Mouse (Mus musculus) forebrain, postnatal 0 days (tissue): Measurements from ENCODE around the gene Gm13078. TPM values are rescaled to one million over a fixed set of nuclear protein-coding genes. Genes with fewer than 3 reads are reported as not detected.

Source experiments
- ATAC-seq: fragments of 200-750 bp; cut with Nextera tagmentation; 2 replicates; pipeline ENCODE4 v1.8.0; 2017; ENCODE audit warnings: mild to moderate bottlenecking, moderate library complexity
- DNase-seq: peaks from one replicate; pipeline ENCODE4 v3.0.0-alpha.2; 2015
- H3K27ac ChIP-seq: fragments of 300-500 bp; sonication (generic); 2 replicates; pipeline ENCODE4 v1.5.1; 2014; ENCODE audit warnings: low read depth, mild to moderate bottlenecking, antibody characterized with exemption, low read length, moderate library complexity, mixed read lengths
- H3K27me3 ChIP-seq: fragments of 300-500 bp; sonication (generic); 2 replicates; pipeline ENCODE4 v1.6.1; 2014; ENCODE audit warnings: mild to moderate bottlenecking, low read length, mixed read lengths; ENCODE audit not compliant: insufficient read depth
- H3K36me3 ChIP-seq: fragments of 300-500 bp; sonication (generic); 2 replicates; pipeline ENCODE4 v1.6.1; 2014; ENCODE audit warnings: mild to moderate bottlenecking, moderate library complexity; ENCODE audit not compliant: insufficient read depth
- H3K4me1 ChIP-seq: fragments of 300-500 bp; sonication (generic); 2 replicates; pipeline ENCODE4 v1.6.1; 2014; ENCODE audit warnings: antibody characterized with exemption; ENCODE audit not compliant: insufficient read depth
- H3K4me2 ChIP-seq: fragments of 300-500 bp; sonication (generic); 2 replicates; pipeline ENCODE4 v1.6.1; 2014; ENCODE audit warnings: low read depth, mild to moderate bottlenecking, moderate library complexity
- H3K4me3 ChIP-seq: fragments of 300-500 bp; sonication (generic); 2 replicates; pipeline ENCODE4 v1.5.1; 2014; ENCODE audit warnings: low read depth, low read length, mixed read lengths
- H3K9ac ChIP-seq: fragments of 300-500 bp; sonication (generic); 2 replicates; pipeline ENCODE4 v1.6.1; 2014; ENCODE audit warnings: mild to moderate bottlenecking
- H3K9me3 ChIP-seq: fragments of 300-500 bp; sonication (generic); 2 replicates; pipeline ENCODE4 v1.6.1; 2016; ENCODE audit warnings: low read length
- CTCF ChIP-seq: sonication (generic); IDR thresholded peaks from 2 replicates; pipeline ENCODE4 v1.5.1; 2016; ENCODE audit warnings: antibody characterized with exemption, control low read depth, low read depth
- WGBS: fragments of 180-500 bp; shearing (Covaris S2); extraction: QIAGEN DNeasy Blood & Tissue Kit; methylation state at CpG from one replicate; pipeline ENCODE4 v1.1.7; 2014; 5-methylcytosine and 5-hydroxymethylcytosine counted together
- polyA plus RNA-seq: library from polyadenylated mRNA; unstranded; fragments of >200 nt; fragmentation: Nextera tagmentation; extraction: Ambion mirVana; gene quantifications from 2 replicates; pipeline ENCODE4 v1.2.1, GENCODE M21; 2015
- total RNA-seq: library from RNA; depleted of rRNA; stranded (reverse); fragments of >200 nt; gene quantifications from 2 replicates; pipeline ENCODE4 v1.2.3, GENCODE M21; 2014; rRNA removed

The Gm13078 gene
- not detected in 2 replicates for total RNA-seq
- not detected in 2 replicates for polyA plus RNA-seq

- Histone ChIP-seq H3K4me2 (no peak within 1 kb of the TSS), H3K27me3 (no peaks in the 10 kb centered on the region), H3K36me3 (no peaks in the 10 kb centered on the region), H3K27ac (no peak within 1 kb of the TSS), H3K4me3 (no peak within 1 kb of the TSS), H3K9ac (no peak within 1 kb of the TSS), H3K9me3 (peaks cover 14% of the 10 kb centered on the region), H3K4me1 (no peaks in the 10 kb centered on the region)
- 81% methylated on average over 1 of the region's 1 CpGs for WGBS
- no peak for TF ChIP-seq CTCF
- ATAC-seq (no peak), DNase-seq (no peak)
Observed at GRCm38 (mm10) chr4:143719155-143719554, at the start of gene Gm13078. Gene Gm13078 (plus strand): TSS chr4:143719455.

- H3K4me2 ChIP-seq = no peak within 1 kb of the TSS
- no peaks in the 10 kb centered on the region for H3K36me3 ChIP-seq
- no peak within 1 kb of the TSS for H3K27ac ChIP-seq
- no peak for ATAC-seq
- DNase-seq = no peak
- H3K27me3 ChIP-seq = no peaks in the 10 kb centered on the region
- peaks cover 14% of the 10 kb centered on the region; the same call in 1 of the 2 replicates for H3K9me3 ChIP-seq
- TF ChIP-seq CTCF = no peak
- H3K4me1 ChIP-seq = no peaks in the 10 kb centered on the region
- no peak within 1 kb of the TSS for H3K9ac ChIP-seq
- H3K4me3 ChIP-seq = no peak within 1 kb of the TSS
- WGBS = 85% methylated on average over 2 of the region's 2 CpGs
Observed at GRCm38 (mm10) chr4:143702611-143703010, 16.6 kb upstream of the Gm13078 start, which contains the start of gene Gm13089. Gene Gm13089 (minus strand): TSS chr4:143702711.

Other genes starting within 250 kb of the Gm13078 start
- not detected in 2 replicates for gene Gm13043, start 208.1 kb upstream of the Gm13078 start, total RNA-seq
- gene Gm13043, start 208.1 kb upstream of the Gm13078 start, polyA plus RNA-seq = not detected in 2 replicates
- gene Gm13040, start 183.5 kb upstream of the Gm13078 start, total RNA-seq = not detected in 2 replicates
- not detected in 2 replicates for gene Gm13040, start 183.5 kb upstream of the Gm13078 start, polyA plus RNA-seq
- gene BC080695, start 167.8 kb upstream of the Gm13078 start, total RNA-seq = not detected in 2 replicates
- gene BC080695, start 167.8 kb upstream of the Gm13078 start, polyA plus RNA-seq = not detected in 2 replicates
- gene Gm13057, start 167.7 kb upstream of the Gm13078 start, total RNA-seq = not detected in 2 replicates
- not detected in 2 replicates for gene Gm13057, start 167.7 kb upstream of the Gm13078 start, polyA plus RNA-seq
- gene Gm13083, start 104.5 kb upstream of the Gm13078 start, total RNA-seq = not detected in 2 replicates
- gene Gm13083, start 104.5 kb upstream of the Gm13078 start, polyA plus RNA-seq = not detected in 2 replicates
- not detected in 2 replicates for gene Gm13088, start 62.2 kb upstream of the Gm13078 start, total RNA-seq
- gene Gm13088, start 62.2 kb upstream of the Gm13078 start, polyA plus RNA-seq = not detected in 2 replicates
- not detected in 2 replicates for gene Gm13089, start 16.7 kb upstream of the Gm13078 start, total RNA-seq
- not detected in 2 replicates for gene Gm13089, start 16.7 kb upstream of the Gm13078 start, polyA plus RNA-seq
- not detected in 2 replicates for gene Gm13023, start 69.9 kb downstream of the Gm13078 start, total RNA-seq
- gene Gm13023, start 69.9 kb downstream of the Gm13078 start, polyA plus RNA-seq = not detected in 2 replicates
- gene Gm13084, start 96.6 kb downstream of the Gm13078 start, total RNA-seq = not detected in 2 replicates
- gene Gm13084, start 96.6 kb downstream of the Gm13078 start, polyA plus RNA-seq = not detected in 2 replicates
- not detected in 2 replicates for gene Gm13103, start 127.0 kb downstream of the Gm13078 start, total RNA-seq
- not detected in 2 replicates for gene Gm13103, start 127.0 kb downstream of the Gm13078 start, polyA plus RNA-seq
- not detected in 2 replicates for gene Pramef6, start 180.9 kb downstream of the Gm13078 start, total RNA-seq
- gene Pramef6, start 180.9 kb downstream of the Gm13078 start, polyA plus RNA-seq = not detected in 2 replicates
- not detected in 2 replicates for gene Pramef25, start 231.6 kb downstream of the Gm13078 start, total RNA-seq
- gene Pramef25, start 231.6 kb downstream of the Gm13078 start, polyA plus RNA-seq = not detected in 2 replicates
- not detected in 2 replicates for gene Gm13101, start 247.5 kb downstream of the Gm13078 start, total RNA-seq
- gene Gm13101, start 247.5 kb downstream of the Gm13078 start, polyA plus RNA-seq = not detected in 2 replicates